Mouse (Mus musculus) frontal cortex, postnatal 25 days (tissue): ENCODE data around the gene Gng8.

Experiments used
- DNase-seq, 2 experiments: peaks; one replicate each; pipeline ENCODE4 v3.0.0; 2022; ENCODE audit warnings: low spot score in 2 of 2

Gene Gng8

DNA sequence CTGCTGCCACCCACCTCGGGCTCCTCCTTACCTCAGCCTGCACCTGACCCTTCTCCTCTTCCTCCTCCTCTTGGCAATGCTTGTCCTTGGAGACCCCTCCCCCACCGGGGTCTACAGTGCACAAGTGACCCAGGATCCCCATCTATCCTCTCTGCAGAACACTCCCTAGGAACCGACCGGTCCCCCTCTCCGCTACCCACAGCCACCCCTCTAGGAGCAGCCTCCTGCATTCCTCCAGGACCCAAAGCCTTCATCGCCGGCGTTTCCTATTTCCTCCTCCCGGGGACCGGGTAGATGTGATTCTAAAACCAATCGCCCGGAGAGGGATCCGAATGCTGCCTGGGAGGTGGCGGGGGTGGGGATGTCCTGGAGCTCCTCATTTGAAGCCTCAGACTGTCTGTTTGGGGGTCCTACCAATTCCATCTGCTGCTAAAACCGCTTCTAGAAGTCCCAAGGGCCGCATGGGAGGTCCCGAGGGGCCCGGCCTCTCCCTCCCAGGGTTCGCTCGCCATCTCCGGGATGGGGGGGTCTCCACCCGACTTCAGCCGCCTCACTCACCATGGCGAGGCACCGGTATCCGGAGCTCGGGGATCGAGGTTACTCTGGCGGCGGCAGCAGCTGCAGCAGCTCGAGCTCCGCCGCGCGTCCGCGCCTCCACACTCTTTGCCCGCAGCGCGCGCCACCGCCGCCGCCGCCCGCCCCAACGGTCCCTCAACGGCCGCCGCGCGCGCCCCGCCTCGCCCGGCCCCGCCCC is 31.9 kb downstream of the Gng8 start:
- peak in 1 of 2 experiments; percentile 24 for DNase-seq

DNA sequence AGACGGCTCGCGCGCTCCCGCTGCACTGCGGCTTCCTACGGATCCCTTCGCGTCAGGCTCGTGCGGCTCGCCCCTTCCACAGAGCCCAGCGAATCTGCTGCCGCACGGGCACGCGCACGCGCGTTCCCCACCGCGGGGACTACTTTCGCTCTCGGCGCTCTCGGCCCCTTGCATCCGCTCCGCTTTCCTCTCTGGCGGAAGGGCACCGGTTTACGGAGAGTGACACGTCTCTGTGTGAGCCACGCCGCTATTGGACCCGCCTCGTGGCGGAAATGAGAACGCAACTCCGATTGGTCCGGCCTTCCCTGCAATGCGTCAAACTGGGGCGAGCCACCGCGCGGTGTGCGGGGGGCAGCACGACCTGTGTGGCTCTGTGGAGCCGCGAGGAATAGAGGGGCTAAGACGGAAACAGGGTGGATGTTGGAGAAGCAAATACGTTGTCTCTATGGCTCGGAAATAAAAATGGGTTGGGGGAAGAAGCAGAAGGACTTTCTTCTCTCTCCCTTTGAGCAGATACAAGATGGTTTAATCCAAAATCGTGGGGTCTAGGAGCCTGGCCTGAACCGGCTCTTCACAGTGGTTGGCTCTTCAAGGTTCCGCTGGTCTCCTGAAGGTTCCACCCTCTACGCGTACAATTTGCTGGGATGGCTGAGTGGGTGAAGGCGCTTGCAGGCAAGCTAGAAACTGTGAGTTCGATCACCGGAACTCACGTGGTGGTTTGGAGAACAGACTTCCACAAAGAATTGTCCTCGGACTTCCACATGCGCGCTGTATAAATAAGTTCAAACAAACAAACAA is 32.6 kb downstream of the Gng8 start, which contains the start of gene Calm3:
TSS of gene Calm3 (minus strand) at position 78 of the 798 bp plus-strand sequence.
- peak; percentile 100 for DNase-seq

DNA sequence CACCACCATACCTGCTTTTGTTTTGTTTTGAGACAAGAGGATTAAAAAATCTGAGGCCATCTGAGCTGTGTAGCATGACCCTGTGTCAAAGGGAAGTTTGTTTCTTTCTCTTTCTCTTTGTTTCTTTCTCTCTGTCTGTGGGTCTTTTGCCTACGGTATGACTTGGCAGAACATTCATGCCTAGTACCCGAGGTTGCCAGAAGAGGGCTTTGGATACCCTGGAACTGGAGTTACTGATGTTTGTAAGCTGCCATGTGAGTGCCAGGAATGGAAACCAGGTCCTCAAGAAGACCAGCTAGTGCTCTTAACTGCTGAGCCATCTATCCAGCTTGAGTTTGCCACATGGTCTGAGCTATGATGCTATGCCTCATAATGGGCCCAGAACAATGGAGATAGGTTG is 36.8 kb downstream of the Gng8 start:
- DNase-seq = no peak

DNA sequence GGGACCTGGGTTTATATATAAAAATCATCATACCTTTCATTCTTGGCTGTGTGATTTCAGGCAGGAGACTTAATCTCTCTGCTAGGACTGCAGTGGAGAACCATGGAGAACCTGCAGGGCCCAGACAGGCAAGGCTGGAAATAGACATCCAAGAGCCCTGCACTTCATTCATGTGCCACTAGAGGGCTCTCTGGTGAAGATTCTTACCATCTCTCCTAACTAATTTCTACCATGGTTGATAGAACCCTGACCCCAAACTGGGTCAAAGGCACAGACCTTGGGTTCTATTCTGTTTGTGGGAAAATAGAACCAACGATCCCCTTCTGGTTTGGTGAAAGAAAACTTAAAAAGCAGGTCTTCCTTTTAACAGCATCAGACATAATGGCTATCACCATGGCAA is 39.3 kb downstream of the Gng8 start:
- DNase-seq = peak in 1 of 2 experiments; percentile 73

DNA sequence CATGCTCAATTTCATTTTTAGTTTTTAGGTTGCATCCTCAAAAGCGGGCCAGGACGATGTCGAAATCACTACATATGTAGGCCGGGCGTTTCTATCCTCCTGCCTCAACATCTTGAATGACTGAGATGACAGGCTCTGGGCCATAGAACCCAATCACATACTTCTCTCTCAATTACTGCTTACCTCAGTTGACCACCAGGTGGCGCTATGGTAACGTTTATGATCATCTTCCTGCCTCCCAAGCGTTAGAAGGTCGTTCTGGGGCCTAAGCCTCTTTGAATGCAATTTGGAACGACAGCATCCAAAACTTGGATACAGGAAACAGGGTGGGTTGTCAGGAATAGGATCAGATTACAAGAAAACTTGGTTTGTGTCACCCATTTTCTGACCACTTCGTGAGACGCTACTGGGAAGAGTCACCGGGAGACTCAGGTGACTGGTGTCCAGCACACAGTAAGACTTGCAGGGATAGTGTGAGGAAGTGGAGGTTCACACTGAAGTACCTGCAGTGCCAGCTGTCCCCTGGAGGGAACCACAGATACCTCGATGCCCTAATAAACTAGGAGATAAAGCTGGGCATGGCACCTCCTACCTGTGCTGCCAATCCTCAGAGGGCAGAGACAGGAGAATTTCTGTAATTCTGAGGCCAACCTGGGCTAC is 40.5 kb downstream of the Gng8 start:
- DNase-seq = peak; percentile 86 to 91

DNA sequence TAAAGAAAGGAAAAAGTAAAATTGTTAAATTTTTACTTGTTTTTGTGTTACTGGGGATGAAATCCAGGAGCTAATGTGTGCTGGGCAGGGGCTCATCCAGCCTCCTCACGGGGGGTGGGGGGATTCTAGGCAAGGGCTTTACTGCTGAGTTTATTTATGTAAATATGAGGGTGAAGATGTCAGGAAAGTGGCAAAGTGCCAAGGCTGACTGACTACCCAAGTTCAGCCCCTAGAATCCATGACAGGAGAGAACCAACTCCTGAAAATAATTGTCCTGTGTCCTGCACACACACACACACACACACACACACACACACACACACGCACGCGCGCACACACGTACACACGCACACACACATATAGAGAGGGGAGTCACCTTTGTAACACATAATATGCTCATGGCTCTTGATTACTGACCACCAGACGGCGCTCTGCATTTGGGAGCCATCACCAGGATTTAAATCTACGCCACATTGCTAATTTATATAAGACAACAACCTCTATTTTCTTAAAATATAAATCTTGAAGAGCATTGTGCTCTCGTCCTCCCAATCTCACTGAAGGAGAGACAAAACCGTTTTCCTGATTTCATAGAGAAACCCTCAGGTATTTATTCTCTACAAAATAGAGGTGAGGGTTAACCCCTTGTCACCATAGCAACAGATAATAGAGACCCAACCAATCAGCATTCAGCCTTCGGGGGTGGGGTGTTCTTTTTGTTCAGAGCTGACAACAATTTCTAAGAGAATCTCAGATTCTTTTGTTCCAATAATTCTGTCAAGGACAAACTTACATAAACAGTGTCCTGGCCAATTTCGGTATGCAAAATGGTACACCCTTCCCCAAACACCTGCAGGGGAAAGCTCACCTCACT is 41.4 kb downstream of the Gng8 start:
- DNase-seq = peak in 1 of 2 experiments; percentile 39

DNA sequence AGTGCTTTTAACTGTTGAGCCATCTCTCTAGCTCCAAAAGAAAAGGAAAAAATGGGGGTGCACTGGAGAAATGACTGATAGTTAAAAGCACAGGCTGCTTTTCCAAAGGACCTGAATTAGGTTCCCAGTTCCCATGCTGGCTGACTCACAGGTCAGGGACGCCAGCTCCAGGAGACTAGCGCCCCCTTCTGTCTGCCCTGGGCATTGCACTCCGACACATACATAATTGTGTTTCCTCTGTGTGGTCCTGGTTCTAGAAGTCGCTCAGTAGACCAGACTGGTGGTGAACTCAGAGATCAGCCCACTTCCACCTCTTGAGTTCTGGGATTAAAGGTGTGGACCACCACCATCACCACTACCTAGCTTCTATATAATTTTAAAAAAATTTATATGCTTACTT is 45.7 kb downstream of the Gng8 start:
- DNase-seq = no peak

DNA sequence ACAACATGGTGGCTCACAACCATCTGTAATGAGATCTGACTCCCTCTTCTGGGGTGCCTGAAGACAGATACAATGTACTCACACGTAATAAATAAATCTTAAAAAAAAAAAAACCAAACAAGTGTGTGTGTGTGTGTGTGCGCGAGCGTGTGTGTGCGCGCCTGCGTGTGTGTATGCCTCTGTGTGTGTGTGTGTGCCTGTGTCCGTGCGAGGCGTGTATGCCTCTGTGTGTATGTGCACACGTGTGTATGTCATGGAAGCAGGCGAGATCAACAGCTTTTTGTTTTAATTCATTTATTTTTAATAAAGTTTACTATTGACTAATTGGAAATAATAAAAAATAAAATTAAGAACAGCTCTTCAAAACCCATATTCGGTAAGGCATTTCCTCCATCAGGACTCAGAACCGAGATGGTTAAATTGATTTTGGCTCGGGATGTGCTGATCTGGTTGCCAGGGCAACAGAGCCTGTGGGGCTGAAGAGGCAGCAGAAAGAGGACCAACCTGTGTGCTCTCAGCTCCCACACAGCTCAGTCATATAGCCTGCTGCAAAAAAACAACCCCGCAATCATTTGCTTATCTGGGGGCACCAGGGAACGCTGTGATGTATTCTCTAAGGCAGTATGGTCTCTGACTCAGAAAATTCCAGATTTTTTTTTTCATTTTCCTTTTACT is 46.7 kb downstream of the Gng8 start:
- DNase-seq = peak in 1 of 2 experiments; percentile 37

DNA sequence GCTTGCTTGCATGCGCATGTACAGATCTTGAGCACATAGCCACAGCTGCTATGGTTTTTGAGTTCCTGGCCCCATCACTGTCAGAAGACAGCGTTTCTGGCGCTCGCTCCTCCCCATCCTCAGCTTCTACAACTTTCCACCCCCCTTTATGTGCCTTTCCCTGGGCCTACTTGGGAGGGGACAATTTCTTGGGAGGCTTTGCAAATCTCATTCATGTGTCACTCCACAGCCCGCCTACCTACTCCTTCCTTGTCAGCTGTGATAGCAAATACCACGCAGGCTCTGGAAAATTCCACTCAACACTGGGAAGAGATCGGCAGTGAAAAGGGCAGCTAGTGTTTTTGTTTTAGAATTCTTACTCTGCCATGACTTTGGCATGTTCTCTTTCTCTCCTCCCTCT is 48.7 kb downstream of the Gng8 start:
- DNase-seq = peak in 1 of 2 experiments; percentile 50

DNA sequence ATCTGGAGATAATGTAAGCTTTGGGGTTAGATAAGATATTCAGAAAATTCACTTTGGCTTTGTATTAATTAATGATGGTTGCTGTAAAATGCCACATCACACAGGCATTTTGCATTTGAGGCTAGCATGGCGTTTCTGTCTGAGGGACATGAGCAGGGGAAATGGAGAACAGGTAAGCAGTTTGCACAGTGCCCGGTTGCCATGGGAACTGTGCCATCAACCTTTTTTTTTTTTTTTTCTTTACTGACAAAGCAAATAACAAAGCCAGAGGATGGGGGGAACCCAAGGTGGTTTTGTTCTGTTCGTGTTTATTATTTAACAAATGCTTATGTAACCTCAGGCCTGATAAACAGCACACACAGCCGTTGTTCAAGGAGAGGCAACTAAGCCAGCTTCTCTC is 51.3 kb downstream of the Gng8 start:
- no peak for DNase-seq

DNA sequence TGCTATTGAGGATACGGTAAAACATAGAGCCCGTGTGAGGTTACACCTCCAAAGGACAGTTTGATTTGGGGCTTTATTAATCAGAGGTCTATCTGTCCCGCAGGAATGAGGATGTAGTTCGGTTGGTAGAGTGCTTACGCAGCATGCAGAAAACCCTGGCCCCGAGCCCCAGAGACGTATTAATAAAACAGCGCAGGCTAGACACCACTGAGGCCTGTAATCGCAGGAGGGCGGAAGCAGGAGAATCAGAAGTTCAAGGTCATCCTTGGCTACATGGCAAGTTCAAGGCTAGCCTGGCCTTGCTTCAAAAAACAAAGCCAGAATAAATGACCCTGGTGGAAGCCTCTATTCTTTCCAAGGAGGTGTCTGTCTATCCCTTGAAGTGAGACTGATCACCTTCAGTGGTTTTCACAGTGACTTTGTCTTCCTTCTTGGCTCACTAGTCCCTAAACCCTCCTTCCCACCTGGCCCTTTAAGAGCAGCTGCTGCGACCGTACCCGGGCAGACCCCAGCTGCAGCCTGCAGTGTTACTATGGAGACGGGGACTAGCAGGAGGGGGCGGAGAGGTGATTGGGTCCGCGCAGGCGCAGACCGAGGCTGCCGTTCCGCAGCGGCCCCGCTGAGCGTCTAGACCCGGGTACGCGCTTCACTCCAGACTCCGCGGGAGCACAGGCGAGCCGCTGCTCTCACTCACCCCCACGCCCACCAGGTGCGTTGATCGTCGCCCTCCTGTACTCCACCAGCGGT is 52.6 kb downstream of the Gng8 start, which contains the start of gene Pnmal2:
TSS of gene Pnmal2 (plus strand) at position 622 of the 747 bp plus-strand sequence.
- DNase-seq = peak; percentile 68 to 78

DNA sequence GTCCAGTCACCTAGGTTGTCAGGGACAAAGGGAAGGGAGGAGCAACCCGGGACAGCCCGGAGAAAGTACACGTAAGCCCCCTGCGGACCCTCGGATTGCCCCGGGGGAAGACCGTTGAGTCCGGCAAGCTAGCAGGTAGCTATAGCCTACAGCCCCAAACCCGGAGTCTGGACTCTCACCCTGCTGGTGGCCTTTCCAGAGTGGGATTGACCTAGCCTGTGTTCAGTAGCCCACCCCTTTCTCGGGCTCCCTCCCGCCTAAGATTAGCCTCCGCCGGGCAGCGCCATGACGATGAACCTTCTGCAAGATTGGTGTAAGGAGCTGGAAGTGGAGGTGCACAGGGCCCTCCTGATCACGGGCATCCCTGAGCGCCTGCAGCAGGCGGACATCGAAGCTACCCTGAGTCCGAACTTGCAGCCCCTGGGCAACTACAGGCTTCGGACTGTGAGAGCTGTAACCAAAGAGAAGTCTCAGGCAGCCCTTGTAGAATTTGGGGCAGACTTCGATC is 53.3 kb downstream of the Gng8 start:
- peak in 1 of 2 experiments; percentile 47 for DNase-seq
